Mouse (Mus musculus) megakaryocyte-erythroid progenitor cell, adult 5-6 weeks (primary cell): Measurements from ENCODE around the gene Lcp1. TPM values are rescaled to one million over a fixed set of nuclear protein-coding genes. Genes with fewer than 3 reads are reported as not detected.

Experiments used
- ATAC-seq: replicated peaks from 2 replicates; pipeline ENCODE4 v1.8.0; 2016; ENCODE audit warnings: mild to moderate bottlenecking, inconsistent platforms; ENCODE audit not compliant: severe bottlenecking, poor library complexity, low FRiP score, low TSS enrichment
- total RNA-seq, 2 experiments: library from RNA; stranded (forward) in 1 of 2; stranded (reverse) in 1 of 2; fragments of 200-1000, 215-1000 nt in 1 of 2; fragments of >200 nt in 1 of 2; fragmentation: Nextera tagmentation in 1 of 2; gene quantifications; 2 replicates each; pipeline ENCODE4 v1.2.3; 2014 to 2017

The Lcp1 gene
- total RNA-seq, 2 experiments from 2014 or later: 21.1 to 29.8 TPM

DNA sequence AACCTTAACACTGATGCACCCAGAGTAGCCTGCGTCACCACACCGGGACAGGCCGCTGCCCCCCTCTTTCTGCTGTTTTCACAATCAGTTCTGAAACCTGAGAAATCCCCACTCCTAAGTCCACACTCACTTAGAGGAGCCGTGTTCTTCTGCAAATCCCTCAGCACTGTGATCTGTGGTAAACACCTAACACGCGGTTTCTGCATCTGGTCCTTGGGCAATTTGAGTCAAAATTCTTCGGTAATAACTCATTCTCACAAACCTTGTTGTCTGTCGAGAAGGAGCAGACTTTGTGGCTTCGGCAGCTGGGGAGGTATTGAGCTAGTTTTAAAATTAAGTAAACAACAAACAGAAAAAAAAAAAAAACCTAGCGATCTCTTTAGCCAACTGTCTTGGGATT lies 62.0 kb downstream of the Lcp1 start:
- ATAC-seq: no peak

DNA sequence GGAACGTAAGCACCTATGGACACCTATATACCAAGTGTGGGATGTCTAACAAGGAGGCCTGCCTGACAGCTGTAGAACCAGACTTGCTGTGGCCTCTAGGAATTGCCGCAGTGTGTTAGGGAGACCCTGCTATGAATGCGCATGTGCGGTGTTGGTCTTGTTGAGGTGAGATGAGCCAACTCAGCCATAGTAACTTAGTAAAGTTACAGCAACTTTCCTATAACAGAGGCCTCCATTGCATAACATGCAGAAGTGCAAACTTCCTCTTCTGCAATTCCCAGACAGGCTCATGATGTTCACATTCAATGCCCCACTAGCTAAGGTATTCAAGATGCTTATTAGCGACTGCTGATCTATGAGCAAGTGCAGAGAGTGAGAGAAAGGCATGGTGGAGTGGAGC lies 64.6 kb downstream of the Lcp1 start:
- no peak for ATAC-seq

DNA sequence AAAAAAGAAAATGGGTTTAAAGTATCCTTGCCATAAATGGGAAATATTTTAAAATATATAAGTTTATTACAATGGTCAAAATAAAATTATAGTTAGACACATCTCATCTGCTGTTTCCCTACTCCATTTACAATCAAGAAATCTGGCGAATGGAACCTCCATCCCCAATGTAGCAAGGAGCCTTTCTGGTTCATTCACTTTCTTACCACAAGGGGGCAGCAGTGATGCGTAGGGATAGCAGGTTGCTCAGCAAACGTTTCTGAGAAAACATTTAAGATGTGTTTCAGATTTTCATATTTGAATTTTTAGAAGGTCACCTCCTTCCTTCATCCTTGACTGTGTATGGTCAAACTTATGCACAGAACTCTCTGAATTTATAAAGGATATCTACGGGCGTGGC lies 66.1 kb downstream of the Lcp1 start:
- ATAC-seq: no peak

DNA sequence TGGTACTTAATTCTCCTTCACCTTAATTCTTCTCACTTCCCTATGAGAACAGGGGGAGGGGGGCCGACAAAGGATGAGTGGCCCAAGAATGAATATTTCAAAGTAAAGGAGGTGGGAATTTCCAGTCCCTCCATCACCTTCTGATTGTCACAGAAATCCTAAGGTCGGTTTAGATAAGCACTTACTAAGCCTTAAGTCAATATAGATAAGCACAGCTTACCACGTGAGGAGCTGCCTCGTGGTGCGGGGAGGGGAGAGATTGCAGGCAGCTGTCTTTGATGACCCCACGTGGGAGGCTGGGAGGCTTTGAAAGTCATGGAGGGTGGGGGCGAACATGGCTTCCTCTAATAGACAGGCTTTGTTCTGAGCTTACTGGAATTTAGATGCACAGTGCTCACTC lies 66.8 kb downstream of the Lcp1 start:
- peak; percentile 84 for ATAC-seq

DNA sequence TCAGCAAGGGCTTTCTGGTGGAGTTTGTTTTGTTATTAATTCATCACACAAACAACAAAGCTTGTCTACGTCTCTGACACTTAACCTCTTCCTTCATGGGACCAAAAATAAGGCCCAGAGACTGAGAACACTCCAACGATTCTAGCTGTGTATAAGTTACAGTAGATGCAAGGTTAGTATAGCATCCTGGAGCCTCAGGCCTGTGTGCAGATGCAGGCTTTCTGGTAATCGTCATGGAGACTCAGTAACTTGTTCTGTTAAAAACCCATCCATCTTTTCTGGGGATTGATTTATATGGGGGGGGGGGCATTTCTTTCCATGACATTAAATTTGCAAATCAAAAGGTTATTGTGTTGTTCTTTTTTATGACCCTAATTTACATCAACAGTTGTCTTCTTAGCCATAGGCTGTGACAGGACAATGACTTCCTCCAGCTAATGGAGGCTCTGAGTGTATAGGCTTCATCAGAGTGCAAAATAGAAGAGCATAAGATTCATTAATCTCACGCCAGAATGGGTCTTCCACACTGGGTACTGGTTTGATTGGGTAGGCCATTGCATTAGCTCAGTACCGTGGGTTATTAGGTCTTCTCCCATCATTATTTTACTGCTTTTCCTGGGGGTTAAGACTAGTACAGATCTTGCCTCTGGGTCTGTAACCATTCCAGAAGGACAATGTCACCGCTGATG lies 74.6 kb downstream of the Lcp1 start:
- no peak for ATAC-seq

DNA sequence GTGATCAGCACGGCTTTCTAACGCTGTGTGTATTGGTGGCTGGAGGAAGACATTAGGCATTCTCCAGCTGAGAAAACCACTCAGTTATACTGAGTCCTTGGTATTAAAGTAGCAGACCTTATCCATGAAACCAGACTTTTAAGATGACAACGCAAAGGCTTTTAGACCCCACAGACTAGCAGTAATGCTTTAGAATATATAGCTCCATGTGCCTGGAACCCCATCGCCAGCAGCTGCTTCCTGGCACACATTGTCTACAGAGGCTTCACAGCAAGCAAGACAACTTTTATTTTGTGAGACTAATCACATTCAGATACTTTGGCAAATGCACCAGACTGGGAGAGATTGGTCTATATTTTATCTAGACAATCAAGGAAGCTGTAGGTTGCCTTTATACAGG lies 75.4 kb downstream of the Lcp1 start:
- ATAC-seq: no peak

DNA sequence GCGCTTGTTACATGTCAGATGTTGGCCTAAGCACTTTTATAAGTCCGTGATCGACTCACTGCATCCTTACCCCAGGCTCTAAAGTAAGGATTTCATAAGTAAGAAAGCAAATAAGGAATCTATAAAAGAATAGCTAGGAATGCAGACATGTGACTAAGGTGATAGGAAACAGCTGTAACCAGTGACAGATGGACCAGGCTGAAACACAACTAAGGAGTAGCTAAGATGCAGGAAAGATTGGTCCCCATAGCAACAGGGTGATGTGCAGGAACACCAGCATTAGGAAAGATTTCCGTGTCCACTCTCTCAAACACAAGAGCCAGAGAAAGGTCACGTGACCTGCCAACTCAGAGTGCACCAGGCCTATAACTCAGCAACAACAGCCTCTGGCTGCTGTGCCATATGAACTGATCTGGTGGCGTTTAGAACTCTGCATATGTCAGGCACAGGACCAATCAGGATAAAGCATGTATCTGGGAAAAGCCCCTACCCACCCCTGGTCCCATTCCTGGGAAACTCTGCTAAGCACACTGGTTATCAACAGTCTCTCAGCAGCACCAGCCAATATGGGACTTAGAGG lies 77.8 kb downstream of the Lcp1 start:
- no peak for ATAC-seq

DNA sequence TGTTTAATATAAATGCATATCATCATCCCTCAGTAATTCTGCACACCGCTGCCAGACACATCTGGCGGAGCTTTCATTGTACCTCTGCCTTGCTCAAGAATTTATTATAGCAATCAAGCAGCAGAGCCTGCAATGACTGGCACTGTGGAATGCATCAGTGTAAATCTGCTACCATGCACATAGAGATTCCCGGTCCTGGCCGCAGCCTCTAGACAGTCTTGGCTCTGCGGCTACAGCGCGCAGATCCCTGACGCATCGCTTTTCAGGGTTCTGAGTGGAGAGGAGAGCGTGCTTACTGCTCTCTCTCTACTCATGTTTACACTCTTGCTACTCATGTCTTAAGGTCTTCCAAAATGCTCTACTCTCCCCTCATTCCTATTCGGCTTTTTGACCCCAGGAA lies 82.9 kb downstream of the Lcp1 start:
- no peak for ATAC-seq

DNA sequence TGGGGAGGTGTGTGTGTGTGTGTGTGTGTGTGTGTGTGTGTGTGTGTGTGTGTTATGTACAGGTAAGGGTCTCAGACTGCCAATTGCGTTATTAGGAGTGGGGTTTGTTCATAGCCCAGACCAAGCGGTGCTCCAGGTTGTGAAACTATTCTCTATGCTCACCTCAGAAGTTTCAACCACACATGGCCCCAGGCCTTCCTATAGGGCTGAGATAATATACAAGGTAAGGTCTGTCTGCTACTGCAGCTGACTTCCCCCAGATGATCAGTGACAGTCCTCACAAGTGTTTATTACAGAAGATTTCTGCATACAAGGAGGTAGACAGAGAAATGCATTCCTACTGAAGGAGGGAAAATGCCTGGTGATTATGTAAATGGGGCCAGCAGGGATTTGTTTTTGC lies 87.9 kb downstream of the Lcp1 start:
- ATAC-seq: no peak

DNA sequence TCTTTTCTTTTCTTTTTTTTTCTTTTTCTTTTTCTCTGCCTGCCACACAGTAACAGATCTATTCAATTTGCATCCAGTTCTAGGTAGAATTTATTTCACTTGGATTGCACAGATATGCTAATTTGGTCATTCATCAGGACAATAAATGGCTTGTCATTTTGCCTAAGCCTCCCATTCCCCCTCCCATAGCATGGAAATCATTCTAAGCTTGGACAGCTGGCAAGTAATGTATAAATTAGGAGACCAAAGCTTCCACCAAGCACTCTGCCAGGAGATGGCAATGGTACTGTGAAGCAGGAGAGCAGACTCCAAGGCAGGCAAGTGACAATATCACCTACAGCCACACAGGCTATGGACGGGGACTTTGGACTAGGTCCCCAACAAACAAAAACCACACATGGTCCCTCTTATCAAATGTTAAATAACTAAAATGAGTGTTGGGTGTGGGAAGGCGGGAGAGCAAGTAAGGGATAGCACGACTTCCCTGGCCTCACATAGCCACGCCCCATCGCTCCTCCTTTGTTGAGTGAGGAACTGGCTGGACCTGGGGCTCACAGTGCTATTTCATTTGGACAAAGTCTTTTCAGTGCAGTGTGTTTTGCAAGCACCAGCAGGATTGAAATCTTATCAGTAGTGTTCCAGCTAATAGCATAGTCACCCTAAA lies 88.5 kb downstream of the Lcp1 start:
- 0 out of 2 replicates have a peak, but pooled peaks have one; percentile 41 for ATAC-seq

DNA sequence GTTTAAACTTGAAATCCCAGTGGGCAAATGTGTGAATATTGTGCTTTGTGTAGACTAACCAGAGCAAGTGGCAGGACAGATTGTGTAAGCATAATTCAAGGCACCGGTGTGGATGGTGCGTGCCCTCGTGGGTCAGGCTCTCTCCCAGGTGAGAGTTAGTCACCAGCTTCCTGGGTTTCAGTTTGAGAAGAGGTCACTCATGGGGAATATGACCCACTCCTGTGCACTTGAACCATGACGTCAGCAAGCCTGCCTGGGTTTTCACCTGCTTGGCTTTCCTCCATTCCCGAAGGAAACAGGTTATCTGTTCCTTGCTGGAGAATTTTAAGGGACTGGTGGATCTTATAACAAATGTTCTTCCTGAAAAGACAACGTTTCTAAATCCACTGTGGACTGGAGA lies 91.5 kb downstream of the Lcp1 start:
- no peak for ATAC-seq

DNA sequence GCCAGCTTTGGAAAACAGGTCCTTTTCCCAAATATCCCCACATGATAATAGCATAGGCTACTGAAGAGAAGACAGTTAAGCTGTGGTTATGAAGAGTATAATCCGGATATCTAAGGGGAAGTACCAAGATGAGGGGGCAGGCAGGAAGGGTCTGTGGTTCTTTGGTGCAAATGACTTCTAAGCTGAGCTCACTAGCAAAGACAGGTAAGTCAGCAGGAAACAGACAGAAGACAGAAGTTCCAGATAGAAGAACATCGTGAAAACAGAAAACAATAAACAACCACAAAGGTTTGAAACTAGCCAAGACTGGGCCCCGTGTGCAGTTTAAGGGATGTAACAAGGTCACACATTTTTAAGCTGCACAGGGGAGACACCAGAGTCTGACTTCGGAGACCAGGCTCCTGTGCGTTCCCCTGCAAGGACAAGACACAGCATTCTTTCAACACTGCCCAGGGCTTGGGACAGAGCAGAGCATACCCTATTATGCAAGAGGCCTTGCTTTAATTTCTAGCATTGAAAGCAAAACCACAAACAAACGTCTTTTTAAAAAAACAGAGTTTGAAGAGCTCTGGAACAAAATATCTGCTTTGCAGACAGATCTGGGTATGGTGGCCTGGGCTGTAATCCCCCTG lies 96.7 kb downstream of the Lcp1 start:
- no peak for ATAC-seq

DNA sequence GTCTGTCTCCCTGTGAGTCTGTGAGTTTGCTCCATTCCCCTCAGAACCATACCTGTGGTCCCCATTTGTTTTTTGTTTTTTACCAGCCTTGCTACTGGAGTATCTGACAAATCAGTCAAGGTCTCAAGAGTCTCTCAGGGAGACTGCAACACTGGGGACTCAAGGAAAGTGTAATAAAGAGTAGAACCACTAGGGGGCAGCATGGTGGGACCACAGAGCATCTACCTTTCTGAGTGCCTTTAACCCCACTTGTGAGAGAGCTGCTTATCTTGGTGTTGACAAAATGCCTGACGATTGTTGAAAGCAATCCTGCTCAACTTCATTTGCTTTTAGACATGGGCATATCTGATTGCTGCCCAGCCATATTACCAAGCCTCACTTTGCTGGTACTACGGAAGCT lies 98.9 kb downstream of the Lcp1 start:
- ATAC-seq: peak; percentile 88

DNA sequence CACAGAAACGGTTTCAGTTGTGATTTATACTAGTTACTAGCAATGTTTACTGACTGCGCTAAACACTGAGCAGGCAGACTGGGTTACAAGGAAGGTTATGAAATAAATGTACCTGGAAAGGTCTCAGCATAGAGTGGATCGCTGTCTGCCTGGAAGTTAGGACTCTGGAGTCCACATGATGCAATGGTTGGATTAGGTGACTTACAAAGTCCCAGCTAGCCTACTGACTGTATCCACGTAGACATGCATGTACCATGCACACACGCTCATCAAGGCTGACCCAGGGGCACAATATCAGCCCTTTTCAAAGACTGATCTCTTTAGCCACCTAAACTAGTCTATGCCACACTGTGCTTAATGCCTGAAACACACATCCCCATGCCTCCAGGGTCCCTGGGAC lies 102.2 kb downstream of the Lcp1 start:
- no peak for ATAC-seq

DNA sequence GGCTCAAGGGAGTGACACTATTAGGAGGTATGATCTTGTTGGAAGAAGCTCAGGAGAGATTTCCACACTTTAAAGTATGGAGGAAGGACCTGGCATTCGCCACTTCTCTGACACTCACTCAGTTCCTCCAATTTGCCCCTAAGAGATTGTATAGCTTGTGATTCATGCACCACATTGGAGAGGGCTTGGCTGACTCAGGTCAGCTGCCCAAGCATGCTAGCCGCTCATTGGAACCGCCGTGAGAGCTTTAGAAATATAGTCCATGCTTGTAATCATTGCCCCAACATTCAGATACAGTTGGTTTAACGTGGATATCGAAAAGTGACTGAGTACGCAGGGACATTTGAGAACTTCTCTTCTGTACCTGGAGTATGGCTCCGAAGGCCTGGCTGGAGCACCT lies 104.7 kb downstream of the Lcp1 start:
- ATAC-seq: no peak

DNA sequence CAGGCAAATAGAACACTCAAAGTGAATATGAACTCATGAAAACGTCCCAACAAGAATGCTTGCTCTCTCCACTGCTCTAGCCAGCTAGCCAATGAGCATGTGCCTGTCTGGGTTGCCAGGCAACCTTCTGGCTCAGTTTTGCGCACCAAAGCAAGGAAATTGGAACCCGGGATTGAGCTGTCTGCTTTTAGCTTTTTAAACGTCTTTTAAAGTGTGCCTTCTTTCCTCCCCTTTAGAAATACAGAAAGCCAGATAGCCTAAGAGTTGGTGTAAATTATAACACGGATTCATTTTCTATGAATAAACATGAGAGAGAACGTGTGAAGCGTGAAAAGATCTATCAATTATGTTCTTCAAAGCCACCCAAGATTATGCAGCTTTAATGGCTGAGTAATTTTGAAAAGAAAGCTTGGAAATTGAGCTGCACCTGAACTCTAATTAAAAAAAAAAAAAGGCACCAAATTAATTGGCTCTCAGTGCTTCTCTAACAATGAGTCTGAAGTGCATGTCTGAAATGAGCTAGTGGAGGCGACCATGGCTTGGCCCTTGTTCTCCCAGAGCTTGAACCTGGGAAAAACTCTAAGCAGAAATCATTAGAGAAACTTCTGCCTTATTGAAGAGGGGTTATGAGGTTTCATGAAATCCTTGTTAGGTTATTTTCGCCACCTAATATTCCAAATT lies 105.2 kb downstream of the Lcp1 start:
- no peak for ATAC-seq

DNA sequence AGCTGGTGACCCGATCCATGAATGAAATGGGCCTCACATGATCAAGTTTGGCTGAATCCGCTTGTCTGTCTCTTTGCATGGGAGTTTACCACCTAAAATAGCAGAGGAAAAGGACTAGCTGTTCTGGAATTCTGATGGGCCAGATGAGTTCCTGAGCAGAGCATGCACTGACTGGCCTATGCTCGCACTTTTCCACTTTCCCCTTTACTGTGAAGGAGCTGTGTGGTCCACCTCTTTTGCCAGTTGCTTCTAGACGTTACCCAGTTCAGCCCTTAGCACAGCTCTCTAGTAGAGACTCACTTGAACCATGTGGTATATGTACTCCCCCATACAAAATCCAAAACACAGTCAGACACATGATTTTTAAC lies 105.7 kb downstream of the Lcp1 start:
- ATAC-seq: no peak

DNA sequence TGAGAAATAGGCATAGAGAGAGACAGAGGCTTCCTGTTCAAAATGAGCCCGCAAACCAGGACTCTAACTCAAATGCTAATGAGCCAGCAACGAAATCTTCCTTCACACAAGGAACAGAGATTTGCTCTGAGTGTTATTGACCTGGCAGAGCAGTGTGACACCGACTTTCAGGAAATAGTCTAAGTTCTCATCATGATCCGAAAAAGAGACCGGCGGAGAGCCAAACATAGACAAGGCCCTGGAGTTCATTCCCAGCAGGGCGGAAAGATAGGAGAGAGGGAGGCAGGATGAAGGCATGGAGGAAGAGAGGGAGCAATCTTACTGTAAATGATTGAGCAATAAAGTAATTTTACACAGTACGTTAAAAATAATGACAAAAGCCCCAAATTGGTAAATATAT lies 106.2 kb downstream of the Lcp1 start:
- no peak for ATAC-seq

DNA sequence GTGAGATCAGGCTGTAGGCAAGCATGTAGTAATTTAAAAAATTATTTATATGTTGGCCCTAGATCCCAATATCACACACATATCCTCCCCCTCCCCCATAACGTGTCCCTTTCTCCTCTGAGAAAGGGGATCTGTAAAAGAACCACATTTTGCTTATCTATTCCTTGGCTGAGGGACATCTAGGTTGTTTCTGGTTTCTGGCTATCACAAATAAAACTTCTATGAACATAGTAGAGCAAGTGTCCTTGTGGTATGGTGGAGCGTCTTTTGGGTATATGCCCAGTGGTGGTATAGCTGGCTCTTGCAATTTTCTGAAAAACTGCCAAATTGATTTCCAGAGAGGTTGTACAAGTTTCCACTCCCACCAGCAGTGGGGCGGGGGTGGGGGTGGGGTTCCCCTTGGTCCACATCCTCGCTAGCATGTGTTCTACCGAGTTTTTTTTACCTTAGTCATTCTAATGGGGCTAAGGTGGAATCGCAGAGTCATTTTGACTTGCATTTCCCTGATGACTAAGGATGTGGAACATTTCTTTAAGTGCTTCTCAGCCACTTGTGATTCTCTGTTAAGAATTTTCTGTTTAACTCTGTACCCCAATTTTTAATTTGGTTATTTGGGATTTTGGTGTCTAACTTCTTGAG lies 107.3 kb downstream of the Lcp1 start:
- peak; percentile 61 for ATAC-seq

DNA sequence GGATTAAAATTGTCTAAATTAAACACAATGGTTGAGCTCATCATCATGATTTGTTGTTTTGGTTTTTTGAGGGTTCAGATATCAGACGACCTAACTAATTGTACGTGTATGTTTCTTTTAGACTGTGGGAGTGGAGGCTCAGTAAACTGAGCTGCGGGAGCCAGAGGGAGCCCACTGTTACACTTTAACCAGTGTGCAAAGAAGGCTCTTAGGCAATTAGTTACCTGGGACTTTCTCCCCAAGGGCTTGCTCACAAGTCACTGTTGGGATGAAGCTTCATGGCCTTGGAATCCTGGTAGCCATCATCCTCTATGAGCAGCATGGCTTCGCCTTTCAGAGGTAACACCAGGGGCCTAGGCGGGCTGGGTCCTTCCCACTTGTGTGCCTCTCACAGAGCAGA lies 111.2 kb downstream of the Lcp1 start, which contains the start of gene Cpb2:
TSS of gene Cpb2 (plus strand) at position 201 of the 400 bp plus-strand sequence.
- ATAC-seq: no peak
